Mouse (Mus musculus) lung, postnatal 10 days (tissue): Measurements from ENCODE around the gene Sf3b2.

Experiments
- DNase-seq: peaks from one replicate; pipeline ENCODE4 v3.0.0; 2021

The Sf3b2 gene

GRCm38 (mm10) chr19:5294972-5295735 lies at the start of gene Sf3b2:
Gene Sf3b2, minus strand, starts transcription at chr19:5295455.
- DNase-seq: peak; percentile 100

- no peak for DNase-seq
Measured at GRCm38 (mm10) chr19:5341360-5341759, 46.1 kb upstream of the Sf3b2 start.

- peak; percentile 85 for DNase-seq
Measured at GRCm38 (mm10) chr19:5337975-5338374, 42.7 kb upstream of the Sf3b2 start.

- DNase-seq: no peak
Measured at GRCm38 (mm10) chr19:5335441-5335840, 40.2 kb upstream of the Sf3b2 start, which contains the start of gene Catsper1. Gene Catsper1, plus strand, starts transcription at chr19:5335741.

GRCm38 (mm10) chr19:5334741-5335140 lies 39.5 kb upstream of the Sf3b2 start:
- DNase-seq: peak; percentile 13

GRCm38 (mm10) chr19:5327970-5328369 lies 32.7 kb upstream of the Sf3b2 start:
- no peak for DNase-seq

- DNase-seq: peak; percentile 33
Measured at GRCm38 (mm10) chr19:5323801-5324200, 28.5 kb upstream of the Sf3b2 start.

GRCm38 (mm10) chr19:5313189-5313588 lies 17.9 kb upstream of the Sf3b2 start:
- DNase-seq: no peak

- no peak for DNase-seq
Measured at GRCm38 (mm10) chr19:5309025-5309424, 13.8 kb upstream of the Sf3b2 start.

GRCm38 (mm10) chr19:5306968-5307734 lies 11.9 kb upstream of the Sf3b2 start:
- DNase-seq: peak; percentile 21

- DNase-seq: no peak
Measured at GRCm38 (mm10) chr19:5306279-5306678, 11.0 kb upstream of the Sf3b2 start.

- DNase-seq: peak; percentile 75
Measured at GRCm38 (mm10) chr19:5302455-5302854, 7.2 kb upstream of the Sf3b2 start.

GRCm38 (mm10) chr19:5300588-5300987 lies 5.3 kb upstream of the Sf3b2 start:
- no peak for DNase-seq

GRCm38 (mm10) chr19:5297903-5298800 lies 2.9 kb upstream of the Sf3b2 start, which contains the start of gene Gal3st3:
Gene Gal3st3, plus strand, starts transcription at chr19:5298331.
- no peak for DNase-seq

GRCm38 (mm10) chr19:5296630-5297029 lies 1.4 kb upstream of the Sf3b2 start:
- DNase-seq: no peak

- no peak for DNase-seq
Measured at GRCm38 (mm10) chr19:5295736-5296075, 451 bp upstream of the Sf3b2 start.

- DNase-seq: peak; percentile 52
Measured at GRCm38 (mm10) chr19:5278381-5278780, 16.9 kb downstream of the Sf3b2 start.

- DNase-seq: peak; percentile 19
Measured at GRCm38 (mm10) chr19:5277140-5277539, 18.1 kb downstream of the Sf3b2 start.

- no peak for DNase-seq
Measured at GRCm38 (mm10) chr19:5276531-5276930, 18.7 kb downstream of the Sf3b2 start.

- no peak for DNase-seq
Measured at GRCm38 (mm10) chr19:5275736-5276135, 19.5 kb downstream of the Sf3b2 start.

- DNase-seq: no peak
Measured at GRCm38 (mm10) chr19:5274641-5275040, 20.6 kb downstream of the Sf3b2 start.

- no peak for DNase-seq
Measured at GRCm38 (mm10) chr19:5273916-5274315, 21.3 kb downstream of the Sf3b2 start.
